Mouse (Mus musculus): ENCODE measurements around the gene Babam2.

Babam2 gene

GRCm38 (mm10) chr5:32051899-32052298 lies 354.4 kb downstream of the Babam2 start:
- no peak for DNase-seq (ENCODE audit: low spot score)

GRCm38 (mm10) chr5:32052467-32052866 lies 355.0 kb downstream of the Babam2 start:
- no peak for DNase-seq (ENCODE audit: low spot score)

- no peak for DNase-seq (ENCODE audit: low spot score)
These were observed 356.0 kb downstream of the Babam2 start for GRCm38 (mm10) chr5:32053476-32053875.

GRCm38 (mm10) chr5:32055676-32056075 lies 358.2 kb downstream of the Babam2 start:
- DNase-seq (ENCODE audit: low spot score): no peak

- DNase-seq (ENCODE audit: low spot score): no peak
These were observed 358.6 kb downstream of the Babam2 start for GRCm38 (mm10) chr5:32056126-32056525.

- DNase-seq (ENCODE audit: low spot score): no peak
These were observed 361.2 kb downstream of the Babam2 start for GRCm38 (mm10) chr5:32058481-32059253.

- DNase-seq (ENCODE audit: low spot score): no peak
These were observed 361.8 kb downstream of the Babam2 start for GRCm38 (mm10) chr5:32059254-32059796.

- no peak for DNase-seq (ENCODE audit: low spot score)
These were observed 363.0 kb downstream of the Babam2 start for GRCm38 (mm10) chr5:32060485-32060884.

- DNase-seq (ENCODE audit: low spot score): no peak
These were observed 364.4 kb downstream of the Babam2 start for GRCm38 (mm10) chr5:32061854-32062253.

GRCm38 (mm10) chr5:32064341-32065105 lies 367.0 kb downstream of the Babam2 start:
- no peak for DNase-seq (ENCODE audit: low spot score)

GRCm38 (mm10) chr5:32066015-32066734 lies 368.7 kb downstream of the Babam2 start:
- DNase-seq (ENCODE audit: low spot score): no peak

- no peak for DNase-seq (ENCODE audit: low spot score)
These were observed 369.4 kb downstream of the Babam2 start for GRCm38 (mm10) chr5:32066839-32067238.

- no peak for DNase-seq (ENCODE audit: low spot score)
These were observed 371.1 kb downstream of the Babam2 start for GRCm38 (mm10) chr5:32068616-32069015.

- DNase-seq (ENCODE audit: low spot score): no peak
These were observed 371.6 kb downstream of the Babam2 start for GRCm38 (mm10) chr5:32069096-32069495.

- no peak for DNase-seq (ENCODE audit: low spot score)
These were observed 372.2 kb downstream of the Babam2 start for GRCm38 (mm10) chr5:32069566-32070169.

GRCm38 (mm10) chr5:32070781-32071180 lies 373.3 kb downstream of the Babam2 start:
- DNase-seq (ENCODE audit: low spot score): no peak

GRCm38 (mm10) chr5:32071314-32071713 lies 373.8 kb downstream of the Babam2 start:
- no peak for DNase-seq (ENCODE audit: low spot score)

GRCm38 (mm10) chr5:32071824-32072223 lies 374.3 kb downstream of the Babam2 start:
- DNase-seq (ENCODE audit: low spot score): no peak

GRCm38 (mm10) chr5:32072877-32073276 lies 375.4 kb downstream of the Babam2 start:
- no peak for DNase-seq (ENCODE audit: low spot score)

- DNase-seq (ENCODE audit: low spot score): no peak
These were observed 376.6 kb downstream of the Babam2 start for GRCm38 (mm10) chr5:32074053-32074452.

GRCm38 (mm10) chr5:32077139-32077538 lies 379.7 kb downstream of the Babam2 start:
- no peak for DNase-seq (ENCODE audit: low spot score)

- DNase-seq (ENCODE audit: low spot score): no peak
These were observed 381.5 kb downstream of the Babam2 start for GRCm38 (mm10) chr5:32078986-32079385.
